Mouse (Mus musculus) macrophage (primary cell): Measurements from ENCODE around the gene Cxcr5. TPM values are rescaled to one million over a fixed set of nuclear protein-coding genes. Genes with fewer than 3 reads are reported as not detected.

Source experiments
- H3K27ac ChIP-seq: fragments of 350-480 bp; formaldehyde crosslinking; 2 replicates; pipeline ENCODE4 v1.9.0; 2021
- H3K36me3 ChIP-seq: fragments of 350-480 bp; formaldehyde crosslinking; 2 replicates; pipeline ENCODE4 v1.9.0; 2021; ENCODE audit errors: inconsistent target
- H3K4me3 ChIP-seq: fragments of 350-480 bp; formaldehyde crosslinking; 2 replicates; pipeline ENCODE4 v1.9.0; 2021; ENCODE audit errors: inconsistent target
- H3K79me2 ChIP-seq: fragments of 350-480 bp; formaldehyde crosslinking; 2 replicates; pipeline ENCODE4 v1.9.0; 2021; ENCODE audit errors: inconsistent target
- WGBS: methylation state at CpG from one replicate; pipeline ENCODE4 v1.1.7; 2026; ENCODE audit warnings: inconsistent platforms; ENCODE audit not compliant: missing documents; 5-methylcytosine and 5-hydroxymethylcytosine counted together
- polyA plus RNA-seq: library from polyadenylated mRNA; stranded (reverse); fragments of 250-400 nt; gene quantifications from 3 replicates; pipeline ENCODE4 v1.2.4, GENCODE M21; 2018; ENCODE audit warnings: inconsistent platforms

Cxcr5 gene
- polyA plus RNA-seq, 1 experiment from 2014 or later, result not detected

DNA sequence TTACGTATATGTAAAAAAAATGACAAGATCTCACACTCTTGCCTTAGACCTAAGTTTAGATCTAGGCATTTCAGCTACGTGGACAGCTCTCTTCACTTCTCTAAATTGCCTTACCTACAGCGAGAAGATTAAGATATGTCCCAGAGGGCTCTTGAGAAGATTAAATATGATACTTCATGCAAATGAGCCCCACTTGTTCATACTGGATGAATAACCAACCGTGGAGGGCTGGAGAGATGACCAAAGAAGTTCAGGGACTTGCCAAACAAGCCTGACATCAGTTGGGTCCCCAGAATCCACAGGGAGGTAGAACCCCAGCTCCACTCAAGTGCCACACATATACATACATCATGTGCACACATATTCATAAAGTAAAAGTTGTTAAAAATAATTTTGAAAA is 11.6 kb upstream of the Cxcr5 start:
- no peaks in the 10 kb centered on the region for H3K36me3 ChIP-seq
- 90% methylated on average over 4 of the region's 4 CpGs for WGBS
- H3K79me2 ChIP-seq, result no peaks in the 10 kb centered on the region
- no peak overlapping the region for H3K4me3 ChIP-seq
- no peak overlapping the region for H3K27ac ChIP-seq

DNA sequence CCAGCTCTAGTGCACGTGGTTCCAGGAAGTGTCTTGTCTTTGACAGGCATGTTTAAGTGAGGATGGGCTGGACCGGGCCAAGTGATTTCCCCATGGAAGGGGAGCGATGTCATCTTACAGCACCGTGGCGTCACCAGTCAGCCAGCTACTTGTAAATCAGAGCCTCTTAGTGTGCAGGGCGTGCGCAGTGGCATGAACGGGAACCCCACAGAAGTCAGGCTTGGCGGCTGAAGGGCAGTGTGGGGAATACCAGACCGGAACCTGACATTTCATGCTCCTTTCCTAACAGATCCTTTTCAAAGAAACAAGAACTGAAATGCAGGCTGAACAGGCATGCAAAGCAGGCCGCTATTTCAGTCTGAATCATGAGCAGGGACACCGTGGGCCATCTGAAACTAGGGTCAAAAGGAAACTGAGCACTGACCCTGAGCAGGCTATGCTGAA is 9.3 kb upstream of the Cxcr5 start:
- Histone ChIP-seq H3K27ac (no peak overlapping the region), H3K4me3 (no peak overlapping the region), H3K36me3 (no peaks in the 10 kb centered on the region), H3K79me2 (no peaks in the 10 kb centered on the region)
- 91% methylated on average over 12 of the region's 12 CpGs for WGBS

DNA sequence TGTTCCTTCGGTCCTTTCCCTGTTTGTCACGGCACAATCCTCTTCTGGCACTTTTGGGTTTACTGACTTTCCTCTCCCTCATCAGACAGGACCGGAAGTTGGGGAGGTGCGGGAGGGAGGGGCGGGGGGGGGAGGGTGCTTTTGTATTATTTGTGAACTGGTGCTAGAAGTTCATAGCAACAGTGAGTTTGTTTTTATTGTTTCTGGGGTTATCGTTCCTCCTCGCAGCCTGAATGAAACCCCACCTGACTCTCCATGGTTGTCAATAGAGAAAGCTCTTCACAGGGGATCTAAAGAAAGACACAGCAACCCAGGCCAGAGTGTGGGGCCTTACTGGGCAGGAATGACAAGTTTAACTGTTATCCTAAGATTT is 6.4 kb upstream of the Cxcr5 start:
- Histone ChIP-seq H3K27ac (peak overlapping the region; percentile 92), H3K4me3 (peak overlapping the region; percentile 8; the same call in 1 of the 2 replicates), H3K36me3 (no peaks in the 10 kb centered on the region), H3K79me2 (no peaks in the 10 kb centered on the region)
- 0% methylated on average over 4 of the region's 7 CpGs for WGBS

DNA sequence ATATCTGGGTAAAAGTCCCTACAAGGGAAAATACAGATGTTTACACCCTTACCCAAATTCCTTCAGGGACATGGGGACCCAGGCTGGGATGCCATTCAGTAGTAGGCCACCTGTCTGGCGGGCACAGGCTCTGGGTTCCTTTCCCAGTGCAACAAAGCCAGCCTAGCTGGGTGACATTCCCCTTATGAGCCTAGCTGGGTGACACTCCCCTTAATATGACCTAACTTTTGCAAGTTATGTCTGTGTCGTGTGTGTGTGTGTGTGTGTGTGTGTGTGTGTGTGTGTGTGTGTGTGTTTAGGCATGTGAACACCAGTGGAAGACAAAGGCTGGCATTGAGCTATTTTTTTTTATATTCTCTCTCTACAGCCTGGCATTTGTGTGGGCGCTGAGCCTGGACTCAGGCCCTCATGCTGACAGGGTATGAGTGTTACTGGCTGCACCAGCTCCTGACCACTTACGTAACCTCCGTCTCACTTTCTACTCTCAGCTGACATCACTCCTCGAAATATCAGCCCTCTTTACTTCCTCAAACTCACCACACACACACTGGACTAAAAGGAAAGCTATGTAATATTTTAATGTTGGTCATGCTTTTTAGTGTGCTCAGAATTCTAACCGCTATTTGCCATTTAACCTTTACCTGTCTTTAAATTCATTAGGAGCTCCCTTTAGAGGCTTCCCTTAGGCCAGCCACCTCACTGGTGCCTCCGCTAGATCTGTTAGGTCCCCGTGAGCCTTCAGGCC is 5.8 kb upstream of the Cxcr5 start:
- Histone ChIP-seq H3K36me3 (no peaks in the 10 kb centered on the region), H3K27ac (peak overlapping the region; percentile 92), H3K79me2 (no peaks in the 10 kb centered on the region), H3K4me3 (peak overlapping the region; percentile 8; the same call in 1 of the 2 replicates)
- 21% methylated on average over 9 of the region's 9 CpGs for WGBS

DNA sequence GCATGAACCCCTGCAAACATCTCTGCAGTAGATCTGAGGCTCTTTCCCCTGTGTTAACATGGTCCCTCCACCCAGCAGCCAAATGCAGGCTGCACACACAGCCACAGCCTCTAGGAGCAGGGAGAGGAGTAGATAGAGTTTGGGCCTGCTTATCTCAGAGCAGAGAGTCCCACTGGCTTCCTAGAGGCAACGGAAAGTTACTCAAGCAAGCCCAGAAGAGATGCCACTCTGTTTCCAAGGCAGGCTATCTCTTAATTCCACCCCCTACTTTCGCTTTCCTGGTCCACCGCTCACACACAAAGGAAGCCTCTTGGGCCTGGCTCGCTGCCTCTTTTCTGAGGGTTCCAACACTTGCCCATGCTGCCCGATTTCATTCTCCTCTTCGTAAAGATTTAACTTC is 3.7 kb upstream of the Cxcr5 start:
- no peaks in the 10 kb centered on the region for H3K79me2 ChIP-seq
- no peaks in the 10 kb centered on the region for H3K36me3 ChIP-seq
- H3K4me3 ChIP-seq, result no peak overlapping the region
- 6% methylated on average over 6 of the region's 6 CpGs for WGBS
- peak overlapping the region; percentile 15 for H3K27ac ChIP-seq

DNA sequence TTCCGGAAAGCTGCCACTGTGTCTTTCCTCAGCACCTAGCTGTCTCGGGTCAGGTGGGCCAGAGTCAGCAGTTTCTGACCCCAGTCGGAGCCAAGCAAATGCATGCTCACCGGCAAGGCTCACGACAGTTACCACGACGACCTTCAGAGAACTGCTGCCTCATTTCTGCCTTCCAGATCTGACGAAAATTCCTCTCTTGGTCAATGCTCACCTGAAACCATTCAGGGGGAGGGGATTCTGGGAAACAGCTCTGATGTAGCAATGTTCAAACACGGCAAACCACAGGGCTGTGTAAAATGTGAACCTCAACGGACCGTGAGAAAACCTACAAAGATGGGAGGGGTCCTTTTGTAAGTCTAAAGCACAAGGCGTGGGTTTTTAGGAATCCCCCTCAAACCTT is 1.3 kb upstream of the Cxcr5 start:
- Histone ChIP-seq H3K79me2 (no peaks in the 10 kb centered on the region), H3K4me3 (no peak overlapping the region), H3K27ac (no peak overlapping the region), H3K36me3 (no peaks in the 10 kb centered on the region)
- 70% methylated on average over 12 of the region's 12 CpGs for WGBS

DNA sequence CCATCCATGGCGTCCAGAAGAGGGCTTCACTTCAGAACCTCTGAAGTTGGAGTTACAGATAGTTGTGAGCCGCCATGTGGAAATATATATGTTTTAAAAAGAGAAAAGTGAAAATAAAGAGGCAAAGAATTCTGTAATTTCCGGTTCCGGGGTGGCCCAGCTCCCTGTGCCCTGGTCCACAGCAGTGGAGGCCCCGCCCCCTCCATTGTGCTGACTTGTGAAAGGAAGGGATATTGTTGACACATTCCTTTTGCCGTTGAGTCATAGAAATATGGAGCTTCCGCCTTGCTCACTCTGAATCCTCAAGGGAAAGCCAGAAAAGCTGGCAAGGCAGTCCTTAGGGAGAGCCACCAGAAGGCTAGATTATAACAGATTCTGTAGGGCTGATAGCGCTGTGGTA is 9.5 kb downstream of the Cxcr5 start:
- no peak overlapping the region for H3K4me3 ChIP-seq
- 81% methylated on average over 8 of the region's 8 CpGs for WGBS
- H3K79me2 ChIP-seq, result no peaks in the 10 kb centered on the region
- H3K36me3 ChIP-seq, result no peaks in the 10 kb centered on the region
- H3K27ac ChIP-seq, result peak overlapping the region; percentile 70

DNA sequence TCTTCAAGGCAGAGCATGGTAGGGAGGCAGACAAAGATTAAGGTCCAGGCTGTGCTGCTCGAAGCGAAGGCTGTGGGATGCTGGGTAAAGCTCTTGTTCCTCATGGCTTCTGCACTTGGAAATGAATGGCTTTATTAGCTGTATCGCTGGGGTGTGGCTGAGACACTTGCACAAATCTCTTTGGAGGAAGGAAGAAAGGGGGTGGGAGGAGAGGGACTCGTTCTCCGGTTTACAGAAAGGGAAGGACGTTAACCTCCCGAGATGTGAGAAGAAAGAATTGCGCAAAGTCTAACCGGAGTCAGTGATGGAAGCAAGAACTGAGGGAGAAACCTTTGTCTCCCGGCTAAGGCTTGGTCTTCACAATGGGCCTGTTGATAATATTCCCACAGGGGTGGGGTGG is 10.5 kb downstream of the Cxcr5 start:
- 4% methylated on average over 10 of the region's 10 CpGs for WGBS
- H3K36me3 ChIP-seq, result no peaks in the 10 kb centered on the region
- no peaks in the 10 kb centered on the region for H3K79me2 ChIP-seq
- H3K27ac ChIP-seq, result peak overlapping the region; percentile 70
- H3K4me3 ChIP-seq, result no peak overlapping the region

DNA sequence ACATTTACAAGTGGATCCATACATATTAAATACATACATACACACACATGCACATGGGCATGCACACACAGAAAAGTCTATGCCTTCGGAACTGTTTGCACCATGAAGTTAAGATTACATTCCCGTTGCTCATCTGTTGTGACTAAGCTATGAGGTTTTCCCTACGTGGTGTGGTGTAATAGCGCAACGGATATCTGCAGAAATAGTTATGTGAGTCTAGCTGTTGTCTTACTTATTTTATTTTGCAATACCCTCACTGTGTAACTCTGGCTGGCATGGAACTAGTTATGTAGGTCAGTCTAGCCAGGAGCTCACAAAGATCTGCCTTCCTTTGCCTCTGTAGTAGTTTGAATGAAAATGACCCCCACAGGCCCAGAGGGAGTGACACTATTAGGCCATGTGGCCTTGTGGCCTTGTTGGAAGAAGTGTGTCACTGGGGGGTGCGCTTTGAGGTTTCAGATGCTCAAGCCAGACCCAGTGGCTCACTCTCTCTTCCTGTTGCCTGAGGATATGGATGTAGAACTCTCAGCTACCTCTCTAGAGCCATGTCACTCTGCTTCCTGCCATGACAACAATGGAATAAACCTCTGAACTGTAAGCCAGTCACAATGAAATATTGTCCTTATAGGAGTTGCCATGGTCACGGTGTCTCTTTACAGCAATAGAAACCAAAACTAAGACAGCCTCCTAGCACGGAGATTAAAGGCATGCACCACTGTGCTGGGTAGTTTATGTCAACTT is 13.1 kb downstream of the Cxcr5 start:
- Histone ChIP-seq H3K79me2 (no peaks in the 10 kb centered on the region), H3K4me3 (no peak overlapping the region), H3K27ac (no peak overlapping the region), H3K36me3 (no peaks in the 10 kb centered on the region)
- WGBS, result 66% methylated on average over 8 of the region's 8 CpGs

DNA sequence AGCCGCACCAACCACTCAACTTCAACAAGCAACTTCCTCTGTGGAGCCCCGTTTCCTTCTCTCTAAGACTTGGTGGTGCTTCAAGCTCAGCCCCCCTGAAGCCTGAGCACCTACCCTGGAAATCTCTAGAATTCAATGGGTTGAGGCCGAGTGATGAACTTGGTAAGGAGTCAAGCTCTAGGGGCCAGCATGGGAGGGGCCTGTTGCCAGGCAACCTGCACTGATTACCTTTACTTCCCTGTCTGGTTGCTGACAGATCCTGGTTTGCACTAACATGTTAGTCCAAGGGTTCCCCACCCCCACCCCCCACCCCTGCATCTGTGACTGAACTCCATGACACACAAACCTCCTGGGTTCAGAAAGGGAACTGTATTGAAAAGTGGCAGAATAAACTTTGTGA is 16.7 kb downstream of the Cxcr5 start:
- 48% methylated on average over 3 of the region's 3 CpGs for WGBS
- Histone ChIP-seq H3K36me3 (no peaks in the 10 kb centered on the region), H3K27ac (no peak overlapping the region), H3K4me3 (no peak overlapping the region), H3K79me2 (no peaks in the 10 kb centered on the region)

DNA sequence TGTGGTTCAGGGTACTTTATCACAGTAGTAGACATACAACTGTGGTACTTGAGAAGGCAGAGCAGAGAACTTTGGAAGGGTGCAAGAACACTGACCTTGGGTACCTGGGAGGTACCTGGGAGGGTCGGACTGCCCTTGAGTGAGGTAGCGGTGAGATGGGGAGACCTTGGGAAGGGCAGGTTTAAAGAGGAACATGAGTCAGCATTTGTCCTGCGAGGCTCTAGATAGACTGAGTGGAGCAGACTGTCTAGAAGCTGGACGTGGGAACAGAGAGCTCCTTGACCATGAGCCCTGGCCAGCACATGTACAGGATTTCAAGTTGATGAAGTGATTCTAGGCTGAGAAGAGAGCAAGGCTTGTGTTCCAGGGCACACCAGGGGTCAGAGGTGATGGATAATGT is 19.3 kb downstream of the Cxcr5 start:
- WGBS, result 40% methylated on average over 4 of the region's 4 CpGs

DNA sequence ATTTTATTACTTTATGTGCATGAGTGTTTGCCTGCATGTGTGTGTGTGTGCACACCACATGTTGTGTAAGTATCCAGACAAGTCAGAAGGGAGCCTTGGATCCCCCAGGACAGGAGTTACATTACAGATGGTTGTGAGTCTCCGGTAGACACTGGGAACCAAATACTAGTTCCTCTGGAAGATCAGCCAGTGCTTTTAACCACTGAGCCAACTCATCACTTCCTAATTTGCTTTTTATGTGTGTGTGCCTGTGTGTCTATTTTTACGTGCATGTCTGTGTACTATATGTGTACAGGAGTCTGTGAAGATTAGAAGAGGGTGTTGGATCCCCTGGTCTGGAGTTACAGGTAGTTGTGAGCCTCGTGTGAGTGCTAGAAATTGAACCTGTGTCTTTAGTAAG is 21.0 kb downstream of the Cxcr5 start:
- Histone ChIP-seq H3K79me2 (no peaks in the 10 kb centered on the region), H3K27ac (no peak overlapping the region), H3K4me3 (no peak overlapping the region), H3K36me3 (no peaks in the 10 kb centered on the region)
- WGBS, result 30% methylated on average over 3 of the region's 3 CpGs

More for the DNA sequence above, 19.3 kb downstream of the Cxcr5 start:
- Histone ChIP-seq H3K27ac (no peak overlapping the region), H3K79me2 (no peaks in the 10 kb centered on the region), H3K36me3 (no peaks in the 10 kb centered on the region), H3K4me3 (no peak overlapping the region)

DNA sequence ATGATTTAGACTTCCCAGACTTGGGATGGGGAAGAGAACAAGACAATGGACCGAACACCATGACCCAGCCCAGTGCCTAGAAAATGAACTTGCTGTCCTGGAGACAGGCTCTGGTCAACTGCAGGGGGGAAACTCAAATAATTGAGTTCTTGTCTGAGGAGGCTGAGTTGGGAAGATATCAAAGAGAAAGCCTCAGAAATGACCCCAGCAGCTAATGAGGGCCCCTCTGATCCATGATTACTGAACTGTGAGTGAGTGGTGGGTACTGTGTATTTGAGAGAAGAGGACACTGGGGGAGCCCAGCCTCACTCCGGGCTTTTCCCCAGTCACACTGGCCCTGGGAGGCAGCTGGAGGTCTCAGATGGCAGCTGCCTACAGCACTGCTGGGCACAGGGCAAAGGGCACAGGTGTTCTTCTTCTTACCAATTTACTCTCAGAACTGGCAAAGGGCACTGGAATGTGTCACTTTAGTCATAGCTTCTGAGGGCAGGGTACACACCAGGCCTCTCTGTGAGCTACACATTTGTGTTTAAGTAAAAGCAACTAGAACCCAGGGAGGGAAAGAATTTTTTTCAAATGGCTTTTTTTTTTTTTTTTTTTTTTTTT is 21.8 kb downstream of the Cxcr5 start:
- 100% methylated on average over 2 of the region's 2 CpGs for WGBS
- H3K27ac ChIP-seq, result no peak overlapping the region
- H3K36me3 ChIP-seq, result no peaks in the 10 kb centered on the region
- H3K79me2 ChIP-seq, result no peaks in the 10 kb centered on the region
- no peak overlapping the region for H3K4me3 ChIP-seq

DNA sequence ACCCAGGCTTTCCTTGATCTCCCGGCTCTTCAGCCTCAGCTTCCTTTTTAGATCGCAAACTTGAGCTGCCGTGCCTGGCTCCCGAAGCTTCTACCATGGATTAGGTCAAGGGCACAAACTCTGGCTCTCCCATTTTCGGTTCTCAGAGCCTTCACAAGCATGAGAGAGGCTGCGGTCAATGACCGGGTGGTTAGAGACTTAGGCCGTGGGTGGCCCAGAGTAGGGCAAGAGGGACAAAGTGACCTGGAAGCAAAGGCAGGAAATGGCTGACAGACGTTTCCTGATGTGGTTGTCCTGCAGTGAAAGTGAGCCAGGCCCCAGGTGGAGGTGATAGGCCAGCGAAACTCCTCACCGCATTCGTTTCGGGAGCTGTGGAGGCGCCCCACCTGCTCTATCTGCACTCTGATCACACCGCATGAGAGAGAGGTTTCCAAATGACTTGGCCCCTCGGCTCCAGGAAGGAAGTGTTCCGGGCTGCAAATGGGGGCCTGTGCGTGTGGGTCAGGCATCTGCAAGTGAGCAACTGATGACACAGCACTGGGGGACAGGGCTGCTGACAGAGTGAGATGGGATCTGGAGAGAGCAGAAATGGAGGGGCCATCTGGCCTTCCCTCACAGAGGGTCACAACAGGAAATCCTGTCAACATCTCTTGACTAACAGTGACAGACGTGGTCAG is 23.9 kb downstream of the Cxcr5 start:
- Histone ChIP-seq H3K36me3 (no peaks in the 10 kb centered on the region), H3K4me3 (peak overlapping the region; percentile 6; the same call in 1 of the 2 replicates), H3K79me2 (no peaks in the 10 kb centered on the region), H3K27ac (peak overlapping the region; percentile 78)
- WGBS, result 9% methylated on average over 19 of the region's 19 CpGs
